Mouse (Mus musculus): ENCODE data around the gene Dmac2. TPM values are rescaled to one million over a fixed set of nuclear protein-coding genes. Genes with fewer than 3 reads are reported as not detected.
A peak's percentile ranks its signal among the peaks of the same experiment; 100 is the strongest.

Gene Dmac2
- polyA plus RNA-seq, 1 experiment from 2014 or later = 40.9 TPM

DNA sequence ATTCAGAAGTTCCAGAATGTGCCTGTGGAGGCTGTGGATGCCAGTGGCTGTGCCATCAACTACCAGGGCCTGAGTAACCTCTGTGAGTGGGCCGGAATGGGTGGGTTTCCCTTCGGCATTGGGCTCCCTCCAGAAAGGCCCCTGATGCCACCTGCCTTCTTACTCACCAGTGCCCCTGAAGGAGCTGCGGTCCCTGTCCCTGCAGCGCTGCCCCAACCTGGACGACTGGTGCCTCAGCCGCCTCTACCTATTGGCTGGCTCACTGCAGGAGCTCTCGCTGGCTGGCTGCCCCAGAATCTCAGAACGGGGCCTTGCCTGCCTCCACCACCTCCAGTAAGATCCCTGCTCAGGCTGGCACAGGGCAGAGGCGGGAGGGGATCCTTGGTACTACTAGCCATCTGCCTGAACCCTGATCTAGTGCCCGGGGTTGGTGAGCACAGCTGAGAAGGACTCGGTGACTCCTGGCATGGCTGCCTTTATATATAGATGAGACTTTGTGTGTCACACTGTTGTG is 4.7 kb downstream of the Dmac2 start:
- DNase-seq (ENCODE audit: low spot score) (no peak), ATAC-seq (replicated peaks; ENCODE audit: low FRiP score, low TSS enrichment, low read depth) (no peak)
- Histone ChIP-seq H3K36me3 (ENCODE audit: control insufficient read depth, insufficient read depth, low read length) (peaks cover 38% of the 10 kb centered on the region), H3K27me3 (replicated peaks; ENCODE audit: control insufficient read depth, insufficient read depth, low read length) (no peaks in the 10 kb centered on the region), H3K9ac (ENCODE audit: low read length) (no peak overlapping the region), H3K27ac (ENCODE audit: low read depth) (no peak overlapping the region), H3K4me2 (ENCODE audit: low read length) (no peak overlapping the region), H3K4me3 (ENCODE audit: low read depth, low read length) (no peak overlapping the region), H3K9me3 (ENCODE audit: control insufficient read depth, low read length) (no peaks in the 10 kb centered on the region), H3K4me1 (replicated peaks; ENCODE audit: control insufficient read depth, insufficient read depth, low read length) (peaks cover 20% of the 10 kb centered on the region)
- WGBS = 91% methylated on average over 11 of the region's 11 CpGs

DNA sequence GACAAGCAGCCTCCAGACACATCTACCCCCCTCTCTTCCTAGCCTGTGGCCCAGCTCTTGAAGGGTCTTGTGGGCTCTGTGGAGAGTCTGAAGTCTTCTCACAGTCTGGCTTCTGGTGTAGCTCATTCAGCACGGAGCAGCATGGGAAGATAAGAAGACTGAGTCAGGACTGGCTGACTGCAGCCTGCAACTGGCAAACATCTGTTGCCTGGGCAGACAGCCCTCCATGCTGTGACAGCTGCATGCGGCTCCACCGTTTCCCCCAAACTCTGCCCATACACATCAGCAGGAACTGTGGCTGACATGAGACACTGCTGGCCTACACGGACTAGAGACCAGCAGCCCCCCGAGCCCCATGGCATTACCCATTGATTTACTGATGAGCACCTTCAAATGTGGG is 5.6 kb downstream of the Dmac2 start:
- H3K4me1 ChIP-seq (replicated peaks; ENCODE audit: control insufficient read depth, insufficient read depth, low read length) = peaks cover 17% of the 10 kb centered on the region
- H3K27me3 ChIP-seq (replicated peaks; ENCODE audit: control insufficient read depth, insufficient read depth, low read length) = no peaks in the 10 kb centered on the region
- no peak overlapping the region for H3K4me2 ChIP-seq (ENCODE audit: low read length)
- DNase-seq (ENCODE audit: low spot score) (no peak), ATAC-seq (replicated peaks; ENCODE audit: low FRiP score, low TSS enrichment, low read depth) (no peak)
- H3K4me3 ChIP-seq (ENCODE audit: low read depth, low read length) = no peak overlapping the region
- H3K9ac ChIP-seq (ENCODE audit: low read length) = no peak overlapping the region
- H3K9me3 ChIP-seq (ENCODE audit: control insufficient read depth, low read length) = no peaks in the 10 kb centered on the region
- 64% methylated on average over 5 of the region's 5 CpGs for WGBS
- H3K36me3 ChIP-seq (ENCODE audit: control insufficient read depth, insufficient read depth, low read length) = peaks cover 39% of the 10 kb centered on the region
- no peak overlapping the region for H3K27ac ChIP-seq (ENCODE audit: low read depth)

DNA sequence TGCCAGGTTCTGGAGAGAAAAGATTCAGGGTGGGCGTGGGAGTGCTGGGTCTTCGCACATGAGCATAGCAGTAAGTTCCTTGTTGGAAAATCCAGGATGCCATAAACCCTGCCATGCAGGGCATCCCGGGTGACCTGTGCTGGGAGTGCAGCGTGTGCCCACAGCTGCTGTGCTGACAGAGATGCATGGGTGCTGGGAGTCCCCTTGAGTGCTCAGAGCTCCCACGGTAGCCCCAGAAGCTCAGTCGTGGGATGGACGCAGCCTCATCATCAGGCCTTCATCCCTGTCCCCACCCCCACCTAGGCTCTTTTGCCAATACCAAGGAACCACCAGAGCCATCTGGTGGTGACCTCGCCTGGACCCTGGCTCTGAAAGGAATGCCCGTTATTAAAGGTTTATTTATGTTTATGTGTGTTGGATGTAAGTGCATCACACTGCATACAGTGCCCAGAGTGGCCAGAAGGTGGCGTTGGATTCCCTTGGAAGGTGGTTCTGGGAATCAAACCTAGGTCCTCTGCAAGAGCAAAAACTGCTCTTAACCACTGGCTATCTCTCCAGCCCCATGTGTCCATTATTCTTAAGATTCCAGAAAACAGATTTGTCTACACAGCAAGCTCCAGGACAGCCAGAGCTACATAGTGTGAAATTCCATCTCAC is 6.5 kb downstream of the Dmac2 start:
- WGBS = 81% methylated on average over 10 of the region's 10 CpGs
- ATAC-seq (replicated peaks; ENCODE audit: low FRiP score, low TSS enrichment, low read depth) = no peak
- Histone ChIP-seq H3K9ac (ENCODE audit: low read length) (no peak overlapping the region), H3K36me3 (ENCODE audit: control insufficient read depth, insufficient read depth, low read length) (peaks cover 47% of the 10 kb centered on the region), H3K4me3 (ENCODE audit: low read depth, low read length) (no peak overlapping the region), H3K9me3 (ENCODE audit: control insufficient read depth, low read length) (no peaks in the 10 kb centered on the region), H3K27me3 (replicated peaks; ENCODE audit: control insufficient read depth, insufficient read depth, low read length) (no peaks in the 10 kb centered on the region), H3K27ac (ENCODE audit: low read depth) (no peak overlapping the region), H3K4me2 (ENCODE audit: low read length) (no peak overlapping the region), H3K4me1 (replicated peaks; ENCODE audit: control insufficient read depth, insufficient read depth, low read length) (peaks cover 15% of the 10 kb centered on the region)
- peak; percentile 62 for DNase-seq (ENCODE audit: low spot score)

GRCm38 (mm10) chr7:25626509-25627430 is 7.6 kb downstream of the Dmac2 start, which contains the start of gene B3gnt8:
Gene B3gnt8 (plus strand): TSS chr7:25626654.
- H3K4me3 ChIP-seq (ENCODE audit: low read depth, low read length) = peak within 1 kb of the TSS; percentile 45
- H3K9ac ChIP-seq (ENCODE audit: low read length) = peak within 1 kb of the TSS; percentile 51
- no peak for DNase-seq (ENCODE audit: low spot score)
- 13% methylated on average over 28 of the region's 29 CpGs for WGBS
- peak within 1 kb of the TSS; percentile 75 for H3K27ac ChIP-seq (ENCODE audit: low read depth)
- ATAC-seq (replicated peaks; ENCODE audit: low FRiP score, low TSS enrichment, low read depth) = peak; percentile 30; the same call in 1 of the 2 replicates
- peaks cover 45% of the 10 kb centered on the region for H3K36me3 ChIP-seq (ENCODE audit: control insufficient read depth, insufficient read depth, low read length)
- H3K27me3 ChIP-seq (replicated peaks; ENCODE audit: control insufficient read depth, insufficient read depth, low read length) = no peaks in the 10 kb centered on the region
- H3K4me1 ChIP-seq (replicated peaks; ENCODE audit: control insufficient read depth, insufficient read depth, low read length) = peaks cover 15% of the 10 kb centered on the region
- H3K9me3 ChIP-seq (ENCODE audit: control insufficient read depth, low read length) = no peaks in the 10 kb centered on the region
- H3K4me2 ChIP-seq (ENCODE audit: low read length) = peak within 1 kb of the TSS; percentile 73

GRCm38 (mm10) chr7:25627431-25628322 is 8.5 kb downstream of the Dmac2 start:
- DNase-seq (ENCODE audit: low spot score) (peak; percentile 84), ATAC-seq (replicated peaks; ENCODE audit: low FRiP score, low TSS enrichment, low read depth) (peak; percentile 84)
- peak overlapping the region; percentile 75 for H3K27ac ChIP-seq (ENCODE audit: low read depth)
- peak overlapping the region; percentile 73 for H3K4me2 ChIP-seq (ENCODE audit: low read length)
- peak overlapping the region; percentile 45 for H3K4me3 ChIP-seq (ENCODE audit: low read depth, low read length)
- 16% methylated on average over 36 of the region's 38 CpGs for WGBS
- no peaks in the 10 kb centered on the region for H3K9me3 ChIP-seq (ENCODE audit: control insufficient read depth, low read length)
- peak overlapping the region; percentile 51 for H3K9ac ChIP-seq (ENCODE audit: low read length)
- H3K36me3 ChIP-seq (ENCODE audit: control insufficient read depth, insufficient read depth, low read length) = peaks cover 45% of the 10 kb centered on the region
- H3K27me3 ChIP-seq (replicated peaks; ENCODE audit: control insufficient read depth, insufficient read depth, low read length) = no peaks in the 10 kb centered on the region
- H3K4me1 ChIP-seq (replicated peaks; ENCODE audit: control insufficient read depth, insufficient read depth, low read length) = peaks cover 15% of the 10 kb centered on the region

- no peak overlapping the region for H3K27ac ChIP-seq (ENCODE audit: low read depth)
- 48% methylated on average over 8 of the region's 8 CpGs for WGBS
- no peak for ATAC-seq (replicated peaks; ENCODE audit: low FRiP score, low TSS enrichment, low read depth)
- peaks cover 15% of the 10 kb centered on the region for H3K4me1 ChIP-seq (replicated peaks; ENCODE audit: control insufficient read depth, insufficient read depth, low read length)
- H3K9me3 ChIP-seq (ENCODE audit: control insufficient read depth, low read length) = no peaks in the 10 kb centered on the region
- peaks cover 47% of the 10 kb centered on the region for H3K36me3 ChIP-seq (ENCODE audit: control insufficient read depth, insufficient read depth, low read length)
- H3K4me2 ChIP-seq (ENCODE audit: low read length) = peak overlapping the region; percentile 73
- H3K27me3 ChIP-seq (replicated peaks; ENCODE audit: control insufficient read depth, insufficient read depth, low read length) = no peaks in the 10 kb centered on the region
- peak overlapping the region; percentile 51; the same call in 1 of the 2 replicates for H3K9ac ChIP-seq (ENCODE audit: low read length)
- DNase-seq (ENCODE audit: low spot score) = no peak
- H3K4me3 ChIP-seq (ENCODE audit: low read depth, low read length) = peak overlapping the region; percentile 45
Observed at GRCm38 (mm10) chr7:25628323-25628620, 9.1 kb downstream of the Dmac2 start.

DNA sequence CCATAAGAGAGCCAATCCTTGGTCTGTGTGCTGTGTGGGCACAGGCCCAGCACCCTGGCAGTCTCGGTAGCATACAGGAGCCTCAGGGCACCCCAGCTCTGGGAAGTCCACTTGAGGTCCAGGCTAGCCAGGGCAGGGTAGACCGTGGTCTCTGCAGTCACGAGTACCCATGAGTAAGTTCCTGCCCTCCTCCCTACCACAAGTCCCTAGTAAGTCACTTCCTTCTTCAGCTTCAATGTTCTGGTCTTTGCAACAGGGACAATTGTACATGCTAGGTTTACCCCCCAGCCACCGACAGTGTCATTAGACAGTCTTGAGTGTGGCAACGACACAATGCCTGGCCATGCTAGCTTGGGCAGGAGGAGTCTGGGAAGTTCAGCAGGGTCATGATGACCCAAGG is 13.5 kb downstream of the Dmac2 start:
- Histone ChIP-seq H3K9me3 (ENCODE audit: control insufficient read depth, low read length) (no peaks in the 10 kb centered on the region), H3K4me2 (ENCODE audit: low read length) (no peak overlapping the region), H3K27ac (ENCODE audit: low read depth) (no peak overlapping the region), H3K9ac (ENCODE audit: low read length) (no peak overlapping the region), H3K4me3 (ENCODE audit: low read depth, low read length) (no peak overlapping the region), H3K36me3 (ENCODE audit: control insufficient read depth, insufficient read depth, low read length) (peaks cover 43% of the 10 kb centered on the region), H3K4me1 (replicated peaks; ENCODE audit: control insufficient read depth, insufficient read depth, low read length) (peaks cover 6% of the 10 kb centered on the region; the same call in 1 of the 2 replicates), H3K27me3 (replicated peaks; ENCODE audit: control insufficient read depth, insufficient read depth, low read length) (no peaks in the 10 kb centered on the region)
- no peak for ATAC-seq (replicated peaks; ENCODE audit: low FRiP score, low TSS enrichment, low read depth)
- no peak for DNase-seq (ENCODE audit: low spot score)
- WGBS = 88% methylated on average over 5 of the region's 5 CpGs

DNA sequence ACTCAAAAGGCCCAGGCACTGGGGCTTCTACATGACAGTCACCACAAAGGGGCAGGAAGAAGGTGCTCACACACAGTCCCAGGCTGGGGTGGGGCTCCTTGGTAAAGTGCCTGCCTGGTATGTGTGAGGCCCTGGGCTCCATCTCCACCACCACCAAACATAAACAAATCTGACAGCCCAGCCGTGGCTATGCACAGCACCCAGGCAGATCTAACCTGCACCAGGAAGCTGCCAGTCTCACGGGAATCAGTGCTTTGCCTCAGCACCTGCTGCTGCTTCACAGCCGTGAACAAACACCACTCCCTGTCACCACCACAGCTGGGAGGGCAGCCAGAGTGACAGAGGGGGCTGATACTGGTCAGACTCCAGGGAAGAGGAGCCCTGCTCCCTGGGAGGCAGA is 17.2 kb downstream of the Dmac2 start:
- Histone ChIP-seq H3K4me2 (ENCODE audit: low read length) (no peak overlapping the region), H3K27ac (ENCODE audit: low read depth) (no peak overlapping the region), H3K27me3 (replicated peaks; ENCODE audit: control insufficient read depth, insufficient read depth, low read length) (no peaks in the 10 kb centered on the region), H3K4me1 (replicated peaks; ENCODE audit: control insufficient read depth, insufficient read depth, low read length) (no peaks in the 10 kb centered on the region), H3K9ac (ENCODE audit: low read length) (0 out of 2 replicates have a peak overlapping the region, but pooled peaks have one; percentile 10), H3K4me3 (ENCODE audit: low read depth, low read length) (no peak overlapping the region), H3K36me3 (ENCODE audit: control insufficient read depth, insufficient read depth, low read length) (peaks cover 30% of the 10 kb centered on the region), H3K9me3 (ENCODE audit: control insufficient read depth, low read length) (no peaks in the 10 kb centered on the region)
- ATAC-seq (replicated peaks; ENCODE audit: low FRiP score, low TSS enrichment, low read depth) (no peak), DNase-seq (ENCODE audit: low spot score) (no peak)
- WGBS = 32% methylated on average over 3 of the region's 3 CpGs

Measured in intestine, embryonic 14.5 days (tissue).